Mouse (Mus musculus) MEL (cell line): ENCODE measurements at regions not wholly inside any gene's neighbourhood (a gene's known extent, or its start where the extent isn't known, plus 50 kb on each side); places are given as distances from the start of the nearest gene placed in this dataset.

ENCODE experiments used
- EP300 ChIP-seq, 2 experiments: IDR thresholded peaks; 2 replicates each; pipeline ENCODE4 v1.6.1; 2011; ENCODE audit warnings: improper control_type of control experiment in 2 of 2, low read length in 2 of 2, low read depth in 1 of 2, mild to moderate bottlenecking in 1 of 2
- MXI1 ChIP-seq: IDR thresholded peaks from 2 replicates; pipeline ENCODE4 v1.6.1; 2011; ENCODE audit warnings: mild to moderate bottlenecking, low read depth, low read length, improper control_type of control experiment
- UBTF ChIP-seq: IDR thresholded peaks from 2 replicates; pipeline ENCODE4 v1.6.1; 2012; ENCODE audit warnings: low read depth, mild to moderate bottlenecking, inconsistent platforms, low read length, improper control_type of control experiment, moderate library complexity, borderline replicate concordance; ENCODE audit not compliant: insufficient read depth

DNA sequence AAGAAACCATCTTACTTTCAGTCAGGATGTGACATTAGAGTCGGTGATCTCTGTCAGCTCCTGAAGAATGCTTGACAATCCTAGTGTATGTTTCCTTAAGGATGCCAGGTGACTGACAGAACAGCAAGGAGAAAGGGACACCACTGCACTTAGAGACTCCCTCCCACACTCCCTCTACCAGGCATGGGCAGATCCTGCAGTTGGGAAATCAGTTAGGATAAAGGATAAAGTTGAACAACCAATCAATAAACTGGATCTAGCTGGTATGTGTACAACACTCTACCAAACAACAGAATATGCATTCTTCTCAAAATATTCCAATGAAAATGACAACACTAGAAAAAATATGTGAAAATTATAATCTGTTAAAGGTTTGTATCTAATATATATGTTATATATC, 83.5 kb downstream of the Enkur start:
- TF ChIP-seq UBTF, result no peak
- TF ChIP-seq EP300 (IDR thresholded peaks at IDR 0.05; ENCODE audit: low read depth in 1 of 2, low read length in 2 of 2), result no peak
- TF ChIP-seq MXI1, result no peak
